Mouse (Mus musculus): Measurements from ENCODE around the gene Gm49320. TPM values are rescaled to one million over a fixed set of nuclear protein-coding genes. Genes with fewer than 3 reads are reported as not detected.

The Gm49320 gene
- total and polyA plus RNA-seq, 3 experiments, result 2.0 TPM; not detected in 2

DNA sequence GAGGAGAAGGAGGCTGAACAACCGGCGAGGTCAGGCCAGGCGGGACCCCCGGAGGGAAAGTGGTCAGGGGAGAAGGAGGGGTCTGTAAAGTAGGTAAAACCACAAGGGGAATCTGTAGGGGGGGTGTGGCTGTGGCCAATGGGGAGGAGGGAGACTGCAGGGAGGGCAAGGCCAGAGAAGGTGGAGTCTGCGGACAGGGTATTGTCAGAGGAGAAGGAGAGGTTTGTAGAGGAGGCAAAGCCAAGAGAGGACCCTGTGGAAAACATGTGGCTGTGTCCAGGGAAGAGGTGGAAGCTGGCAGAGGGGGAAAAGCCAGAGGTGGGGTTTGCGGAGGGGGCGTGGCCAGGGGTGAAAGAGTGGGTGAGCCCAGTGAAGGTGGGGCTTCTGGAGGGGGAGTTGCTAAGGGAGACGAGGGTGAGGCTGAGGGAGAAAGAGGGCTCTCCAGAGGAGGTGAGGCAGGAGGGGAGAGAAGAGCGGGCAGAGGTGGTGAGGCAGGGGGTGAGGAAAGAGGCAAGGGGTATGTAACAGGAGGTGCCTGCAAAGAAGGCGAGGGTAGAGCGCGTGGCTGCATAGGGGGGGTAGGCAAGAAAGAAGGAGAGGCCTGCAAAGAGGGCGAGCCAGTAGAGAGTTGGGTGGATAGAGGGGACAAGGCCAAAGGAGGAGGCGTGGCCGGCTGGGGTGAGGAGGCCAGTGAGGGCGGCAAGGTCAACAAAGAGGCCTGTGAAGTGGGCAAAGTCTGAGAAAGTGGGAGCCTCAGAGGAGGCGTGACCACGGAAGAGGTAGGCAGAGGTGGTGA lies 25.3 kb upstream of the Gm49320 start:
- Histone ChIP-seq H3K9ac (ENCODE audit: control insufficient read depth, low read depth, low read length, poor library complexity, severe bottlenecking) (peak overlapping the region; percentile 64), H3K27ac (ENCODE audit: control insufficient read depth, low read depth, low read length) (peak overlapping the region; percentile 51)

DNA sequence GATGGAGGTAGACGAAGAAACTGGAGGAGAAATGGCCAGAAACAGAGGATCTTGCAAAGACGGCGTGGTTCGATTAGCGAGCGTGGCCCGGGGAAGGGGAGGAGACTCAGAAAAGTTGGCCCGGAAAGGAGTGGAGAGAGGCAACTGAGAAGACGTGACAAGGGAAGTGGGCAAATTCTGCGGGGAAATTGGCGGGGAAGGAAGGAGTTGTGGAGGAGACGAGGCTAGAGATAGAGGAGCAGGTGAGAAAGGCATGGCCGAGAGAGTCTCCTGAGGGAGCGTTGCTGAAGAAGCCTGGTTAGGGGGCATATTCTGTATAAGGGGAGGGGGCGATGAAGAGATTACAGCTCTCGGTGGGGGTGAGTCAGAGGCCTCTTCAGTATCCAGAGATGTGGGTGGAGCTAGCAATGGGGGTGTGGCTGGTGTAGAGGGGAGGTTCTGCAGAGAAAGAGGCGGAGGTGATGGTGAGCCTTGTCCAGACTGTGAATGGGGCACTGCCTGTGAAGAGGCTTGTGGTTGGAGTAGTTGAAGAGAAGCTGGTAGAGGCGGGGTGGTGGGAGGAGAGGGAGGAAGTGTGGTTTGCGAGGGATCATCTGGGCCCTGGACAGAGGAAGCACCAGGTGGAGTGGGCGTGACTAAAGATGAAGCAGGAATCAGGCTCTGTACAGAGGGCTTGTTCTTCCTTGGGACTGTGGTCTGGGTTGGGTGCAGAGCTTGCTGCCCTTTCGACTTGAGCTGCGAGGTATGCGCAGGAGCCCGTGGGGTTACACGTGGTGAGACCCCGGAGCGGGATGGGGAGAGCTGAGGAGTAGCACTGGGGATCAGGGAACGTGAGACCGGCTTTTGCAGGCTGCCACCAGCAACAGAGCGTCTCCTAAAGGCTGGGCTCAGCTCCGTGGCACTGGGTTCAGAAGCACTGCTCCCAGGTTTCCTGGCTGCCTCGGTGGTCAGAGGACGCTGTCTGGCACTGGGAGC lies 24.4 kb upstream of the Gm49320 start:
- peak overlapping the region; percentile 60 to 88 for H3K4me3 ChIP-seq (ENCODE audit: control insufficient read depth in 1 of 2, insufficient read depth in 1 of 2, low read depth in 2 of 2, low read length in 2 of 2)
- no peaks in the 10 kb centered on the region for H3K9me3 ChIP-seq (replicated peaks; ENCODE audit: insufficient read depth, low read length)
- H3K27me3 ChIP-seq (ENCODE audit: control insufficient read depth in 1 of 2, insufficient read depth in 2 of 2, low read length in 2 of 2), result no peaks in the 10 kb centered on the region
- H3K9ac ChIP-seq (ENCODE audit: control insufficient read depth, low read depth, low read length, poor library complexity, severe bottlenecking), result peak overlapping the region; percentile 64
- peak overlapping the region; percentile 51 for H3K27ac ChIP-seq (ENCODE audit: control insufficient read depth, low read depth, low read length)
- peaks cover 0 to 2% of the 10 kb centered on the region in 2 experiments; a peak in 2 of 4 replicates for H3K36me3 ChIP-seq (ENCODE audit: control insufficient read depth in 1 of 2, insufficient read depth in 2 of 2, low read length in 2 of 2)
- TF ChIP-seq KAT2A (conservative IDR thresholded peaks at IDR 0.05; ENCODE audit: low read depth, low read length), result no peak
- peak; percentile 11; the same call in 1 of the 2 replicates for TF ChIP-seq TBP (IDR thresholded peaks at IDR 0.05; ENCODE audit: low read depth, low read length)
- no peak for TF ChIP-seq E2F4 (IDR thresholded peaks at IDR 0.05; ENCODE audit: borderline replicate concordance, low read depth, low read length)
- TF ChIP-seq CHD1 (IDR thresholded peaks at IDR 0.05; ENCODE audit: low read depth, low read length), result no peak
- TF ChIP-seq SMC3 (IDR thresholded peaks at IDR 0.05; ENCODE audit: low read depth, low read length), result no peak
- TF ChIP-seq POLR2A (IDR thresholded peaks at IDR 0.05; ENCODE audit: control insufficient read depth in 1 of 2, insufficient read depth in 1 of 2, low read depth in 1 of 2, low read length in 2 of 2, poor library complexity in 1 of 2), result 0 out of 4 replicates have a peak, but pooled peaks of 1 of the 2 experiments have one; percentile 39
- TF ChIP-seq MAX (IDR thresholded peaks at IDR 0.05; ENCODE audit: low read length), result peak; percentile 35; the same call in 1 of the 2 replicates
- 0 out of 2 replicates have a peak, but pooled peaks have one; percentile 5 for TF ChIP-seq HCFC1 (IDR thresholded peaks at IDR 0.05; ENCODE audit: low read depth, low read length)
- no peak for TF ChIP-seq ZC3H11A (IDR thresholded peaks at IDR 0.05; ENCODE audit: low read depth, low read length)
- TF ChIP-seq NELFE (IDR thresholded peaks at IDR 0.05; ENCODE audit: low read depth, low read length), result peak; percentile 37; the same call in 1 of the 2 replicates
- TF ChIP-seq SIN3A (IDR thresholded peaks at IDR 0.05; ENCODE audit: low read length), result peak; percentile 60
- TF ChIP-seq NRF1 (IDR thresholded peaks at IDR 0.05; ENCODE audit: insufficient read depth, low read depth, low read length, poor library complexity, severe bottlenecking), result no peak
- peak; percentile 63; the same call in 1 of the 2 replicates for TF ChIP-seq MAZ (IDR thresholded peaks at IDR 0.05; ENCODE audit: low read depth, low read length)
- TF ChIP-seq ETS1 (IDR thresholded peaks at IDR 0.05; ENCODE audit: low read depth, low read length), result peak; percentile 43; the same call in 1 of the 2 replicates
- peak; percentile 94 for DNase-seq (ENCODE audit: low read depth, low spot score)
- H3K4me1 ChIP-seq (ENCODE audit: control insufficient read depth in 1 of 2, insufficient read depth in 2 of 2, low read length in 2 of 2), result peaks cover 2 to 15% of the 10 kb centered on the region in 2 experiments; a peak in 3 of 4 replicates
- H3K79me2 ChIP-seq (ENCODE audit: control insufficient read depth, insufficient read depth, low read length, poor library complexity), result no peaks in the 10 kb centered on the region

More for the DNA sequence above, 25.3 kb upstream of the Gm49320 start:
- Histone ChIP-seq H3K4me3 (ENCODE audit: control insufficient read depth in 1 of 2, insufficient read depth in 1 of 2, low read depth in 2 of 2, low read length in 2 of 2) (peak overlapping the region; percentile 60 to 88), H3K4me1 (ENCODE audit: control insufficient read depth in 1 of 2, insufficient read depth in 2 of 2, low read length in 2 of 2) (peaks cover 2 to 15% of the 10 kb centered on the region in 2 experiments; a peak in 3 of 4 replicates), H3K27me3 (ENCODE audit: control insufficient read depth in 1 of 2, insufficient read depth in 2 of 2, low read length in 2 of 2) (no peaks in the 10 kb centered on the region), H3K36me3 (ENCODE audit: control insufficient read depth in 1 of 2, insufficient read depth in 2 of 2, low read length in 2 of 2) (no peaks in the 10 kb centered on the region; a peak in 1 of 4 replicates), H3K9me3 (replicated peaks; ENCODE audit: insufficient read depth, low read length) (no peaks in the 10 kb centered on the region), H3K79me2 (ENCODE audit: control insufficient read depth, insufficient read depth, low read length, poor library complexity) (no peaks in the 10 kb centered on the region)
- TF ChIP-seq ETS1 (IDR thresholded peaks at IDR 0.05; ENCODE audit: low read depth, low read length), result no peak
- no peak for TF ChIP-seq CHD1 (IDR thresholded peaks at IDR 0.05; ENCODE audit: low read depth, low read length)
- 0 out of 2 replicates have a peak, but pooled peaks have one; percentile 4 for TF ChIP-seq HCFC1 (IDR thresholded peaks at IDR 0.05; ENCODE audit: low read depth, low read length)
- peak; percentile 87 for TF ChIP-seq MXI1 (IDR thresholded peaks at IDR 0.05; ENCODE audit: low read depth, low read length)
- TF ChIP-seq BHLHE40 (IDR thresholded peaks at IDR 0.05; ENCODE audit: borderline replicate concordance, low read depth, low read length), result no peak
- TF ChIP-seq UBTF (IDR thresholded peaks at IDR 0.05; ENCODE audit: borderline replicate concordance, insufficient read depth, low read depth, low read length), result no peak
- TF ChIP-seq CTCF (IDR thresholded peaks at IDR 0.05 in 2 of 3, conservative IDR thresholded peaks at IDR 0.05 in 1 of 3; ENCODE audit: control insufficient read depth in 1 of 3, insufficient read depth in 1 of 3, low read depth in 2 of 3, low read length in 3 of 3, poor library complexity in 1 of 3, severe bottlenecking in 1 of 3), result no peak
- no peak for TF ChIP-seq TAL1 (IDR thresholded peaks at IDR 0.05; ENCODE audit: low read length)
- TF ChIP-seq USF1 (IDR thresholded peaks at IDR 0.05; ENCODE audit: low read depth, low read length), result no peak
- no peak; the same call in 1 of the 2 replicates for TF ChIP-seq MAZ (IDR thresholded peaks at IDR 0.05; ENCODE audit: low read depth, low read length)
- TF ChIP-seq NELFE (IDR thresholded peaks at IDR 0.05; ENCODE audit: low read depth, low read length), result peak; percentile 44
- TF ChIP-seq ZKSCAN1 (IDR thresholded peaks at IDR 0.05; ENCODE audit: low read depth, low read length), result no peak
- no peak for TF ChIP-seq SIN3A (IDR thresholded peaks at IDR 0.05; ENCODE audit: low read length)
- TF ChIP-seq ZMIZ1 (IDR thresholded peaks at IDR 0.05; ENCODE audit: low read depth, low read length), result no peak; the same call in 1 of the 2 replicates
- TF ChIP-seq MAX (IDR thresholded peaks at IDR 0.05; ENCODE audit: low read length), result 0 out of 2 replicates have a peak, but pooled peaks have one; percentile 31
- no peak for TF ChIP-seq MYB (IDR thresholded peaks at IDR 0.05; ENCODE audit: low read depth, low read length)
- TF ChIP-seq TCF12 (IDR thresholded peaks at IDR 0.05; ENCODE audit: low read depth, low read length), result 0 out of 2 replicates have a peak, but pooled peaks have one; percentile 13
- no peak for TF ChIP-seq USF2 (IDR thresholded peaks at IDR 0.05; ENCODE audit: borderline replicate concordance in 1 of 2, insufficient read depth in 1 of 2, low read depth in 1 of 2, low read length in 2 of 2)
- peak; percentile 88 for DNase-seq (ENCODE audit: low read depth, low spot score)
